Mouse (Mus musculus): ENCODE results near the gene Nek6. TPM values are rescaled to one million over a fixed set of nuclear protein-coding genes. Genes with fewer than 3 reads are reported as not detected.

The Nek6 gene
- total and polyA plus RNA-seq, 3 experiments, result 3.7 to 5.4 TPM; not detected in 1

GRCm38 (mm10) chr2:38612596-38612995 is 101.2 kb downstream of the Nek6 start:
- peaks cover 13 to 33% of the 10 kb centered on the region in 2 experiments for H3K36me3 ChIP-seq (ENCODE audit: control insufficient read depth in 1 of 2, insufficient read depth in 2 of 2, low read length in 2 of 2)
- no peak overlapping the region for H3K9ac ChIP-seq (ENCODE audit: control insufficient read depth, low read depth, low read length, poor library complexity, severe bottlenecking)
- no peak overlapping the region for H3K4me3 ChIP-seq (ENCODE audit: control insufficient read depth in 1 of 2, insufficient read depth in 1 of 2, low read depth in 2 of 2, low read length in 2 of 2)
- H3K79me2 ChIP-seq (ENCODE audit: control insufficient read depth, insufficient read depth, low read length, poor library complexity), result peaks cover 11% of the 10 kb centered on the region
- H3K9me3 ChIP-seq (replicated peaks; ENCODE audit: insufficient read depth, low read length), result no peaks in the 10 kb centered on the region
- H3K4me1 ChIP-seq (ENCODE audit: control insufficient read depth in 1 of 2, insufficient read depth in 2 of 2, low read length in 2 of 2), result peaks cover 14 to 24% of the 10 kb centered on the region in 2 experiments
- TF ChIP-seq CHD1 (IDR thresholded peaks at IDR 0.05; ENCODE audit: low read depth, low read length), result no peak
- TF ChIP-seq KAT2A (conservative IDR thresholded peaks at IDR 0.05; ENCODE audit: low read depth, low read length), result no peak
- TF ChIP-seq MYB (IDR thresholded peaks at IDR 0.05; ENCODE audit: low read depth, low read length), result no peak
- TF ChIP-seq GABPA (IDR thresholded peaks at IDR 0.05; ENCODE audit: low read depth, low read length), result no peak
- no peak for TF ChIP-seq MAX (IDR thresholded peaks at IDR 0.05; ENCODE audit: low read length)
- no peak for TF ChIP-seq E2F4 (IDR thresholded peaks at IDR 0.05; ENCODE audit: borderline replicate concordance, low read depth, low read length)
- TF ChIP-seq MYC (IDR thresholded peaks at IDR 0.05; ENCODE audit: low read depth, low read length), result no peak
- no peak for TF ChIP-seq POLR2AphosphoS5 (IDR thresholded peaks at IDR 0.05; ENCODE audit: borderline replicate concordance, low read depth, low read length)
- no peak for TF ChIP-seq EP300 (IDR thresholded peaks at IDR 0.05; ENCODE audit: low read depth in 1 of 2, low read length in 2 of 2)
- no peaks in the 10 kb centered on the region for H3K27me3 ChIP-seq (ENCODE audit: control insufficient read depth in 1 of 2, insufficient read depth in 2 of 2, low read length in 2 of 2)
- no peak overlapping the region for H3K27ac ChIP-seq (ENCODE audit: control insufficient read depth, low read depth, low read length)
- no peak for DNase-seq (ENCODE audit: low read depth, low spot score)

DNA sequence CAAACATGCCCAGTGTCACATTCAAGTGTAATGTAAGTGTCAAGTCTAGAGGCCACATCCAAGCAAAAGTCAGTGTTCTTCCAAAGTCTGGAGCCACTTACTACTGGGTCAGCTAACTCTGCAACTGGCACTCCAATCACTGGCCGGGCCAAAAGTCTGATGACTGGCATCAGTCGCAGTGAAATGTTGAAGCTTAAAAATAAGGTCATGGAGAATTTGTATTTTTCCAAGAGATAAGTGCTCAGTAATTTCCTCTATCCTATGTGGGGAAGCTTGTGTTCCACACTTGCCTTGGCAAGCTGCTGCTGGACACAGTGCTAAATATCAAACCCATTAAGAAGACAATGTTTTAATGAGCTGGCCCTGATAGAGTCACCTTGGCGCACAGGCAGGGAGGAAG is 102.1 kb downstream of the Nek6 start:
- H3K9ac ChIP-seq (ENCODE audit: control insufficient read depth, low read depth, low read length, poor library complexity, severe bottlenecking), result no peak overlapping the region
- H3K27ac ChIP-seq (ENCODE audit: control insufficient read depth, low read depth, low read length), result no peak overlapping the region
- H3K4me3 ChIP-seq (ENCODE audit: control insufficient read depth in 1 of 2, insufficient read depth in 1 of 2, low read depth in 2 of 2, low read length in 2 of 2), result no peak overlapping the region
- no peak for DNase-seq (ENCODE audit: low read depth, low spot score)
- H3K27me3 ChIP-seq (ENCODE audit: control insufficient read depth in 1 of 2, insufficient read depth in 2 of 2, low read length in 2 of 2), result no peaks in the 10 kb centered on the region
- no peak for TF ChIP-seq TCF12 (IDR thresholded peaks at IDR 0.05; ENCODE audit: low read depth, low read length)
- no peak for TF ChIP-seq ZNF384 (IDR thresholded peaks at IDR 0.05; ENCODE audit: low read depth, low read length)
- TF ChIP-seq USF2 (IDR thresholded peaks at IDR 0.05; ENCODE audit: borderline replicate concordance in 1 of 2, insufficient read depth in 1 of 2, low read depth in 1 of 2, low read length in 2 of 2), result no peak
- no peak for TF ChIP-seq MAX (IDR thresholded peaks at IDR 0.05; ENCODE audit: low read length)
- TF ChIP-seq POLR2AphosphoS5 (IDR thresholded peaks at IDR 0.05; ENCODE audit: borderline replicate concordance, low read depth, low read length), result no peak
- no peak for TF ChIP-seq GABPA (IDR thresholded peaks at IDR 0.05; ENCODE audit: low read depth, low read length)
- no peak for TF ChIP-seq NRF1 (IDR thresholded peaks at IDR 0.05; ENCODE audit: insufficient read depth, low read depth, low read length, poor library complexity, severe bottlenecking)
- TF ChIP-seq POLR2AphosphoS2 (IDR thresholded peaks at IDR 0.05; ENCODE audit: low read length), result no peak
- no peak for TF ChIP-seq ZMIZ1 (IDR thresholded peaks at IDR 0.05; ENCODE audit: low read depth, low read length)
- no peak for TF ChIP-seq ZC3H11A (IDR thresholded peaks at IDR 0.05; ENCODE audit: low read depth, low read length)
- no peak for TF ChIP-seq CTCF (IDR thresholded peaks at IDR 0.05 in 2 of 3, conservative IDR thresholded peaks at IDR 0.05 in 1 of 3; ENCODE audit: control insufficient read depth in 1 of 3, insufficient read depth in 1 of 3, low read depth in 2 of 3, low read length in 3 of 3, poor library complexity in 1 of 3, severe bottlenecking in 1 of 3)
- TF ChIP-seq CHD1 (IDR thresholded peaks at IDR 0.05; ENCODE audit: low read depth, low read length), result no peak
- TF ChIP-seq MYC (IDR thresholded peaks at IDR 0.05; ENCODE audit: low read depth, low read length), result no peak
- no peak for TF ChIP-seq GATA1 (IDR thresholded peaks at IDR 0.05; ENCODE audit: low read depth, low read length)
- TF ChIP-seq E2F4 (IDR thresholded peaks at IDR 0.05; ENCODE audit: borderline replicate concordance, low read depth, low read length), result no peak
- TF ChIP-seq HCFC1 (IDR thresholded peaks at IDR 0.05; ENCODE audit: low read depth, low read length), result no peak
- no peak for TF ChIP-seq CHD2 (IDR thresholded peaks at IDR 0.05; ENCODE audit: low read length)
- peaks cover 15 to 38% of the 10 kb centered on the region in 2 experiments for H3K36me3 ChIP-seq (ENCODE audit: control insufficient read depth in 1 of 2, insufficient read depth in 2 of 2, low read length in 2 of 2)
- H3K4me1 ChIP-seq (ENCODE audit: control insufficient read depth in 1 of 2, insufficient read depth in 2 of 2, low read length in 2 of 2), result peaks cover 14 to 29% of the 10 kb centered on the region in 2 experiments
- H3K79me2 ChIP-seq (ENCODE audit: control insufficient read depth, insufficient read depth, low read length, poor library complexity), result peaks cover 13% of the 10 kb centered on the region
- H3K9me3 ChIP-seq (replicated peaks; ENCODE audit: insufficient read depth, low read length), result no peaks in the 10 kb centered on the region

All from MEL (cell line).